14 mouse cellular contexts compared by ENCODE assay signal in genomic region chr14:62773766-62774165, GRCm38 (mm10).
"Had no signal": no experiment of that assay in that cellular context is flagged by ENCODE, and none has a peak within 500 bp of the region (broad histone marks: within the 10 kb centered on the region; RNA-seq: fewer than 3 reads in every experiment).

No protein-coding gene starts in this region.

- H3K9ac ChIP-seq: limb, embryonic 13.5 days; liver, embryonic 14.5 days; midbrain, embryonic 12.5 days; neural tube, embryonic 13.5 days had no signal

- H3K36me3 ChIP-seq: limb, embryonic 13.5 days; midbrain, embryonic 12.5 days; neural tube, embryonic 13.5 days had no signal

- H3K4me1 ChIP-seq: limb, embryonic 13.5 days; midbrain, embryonic 12.5 days; neural tube, embryonic 13.5 days had no signal

- H3K27ac ChIP-seq: kidney, postnatal 0 days; layer of hippocampus, adult 2 months; limb, embryonic 13.5 days; liver, embryonic 14.5 days; midbrain, embryonic 12.5 days; neural tube, embryonic 13.5 days had no signal

- H3K27me3 ChIP-seq: limb, embryonic 13.5 days; midbrain, embryonic 12.5 days; neural tube, embryonic 13.5 days had no signal

- DNase-seq: left cerebral cortex, postnatal 4 days; lung, adult 18-20 months; retina, postnatal 1 day; right cerebral cortex, postnatal 4 days; spleen, adult 18-20 months; thymus, adult 18-20 months; thymus, postnatal 14 days had no signal

- H3K4me2 ChIP-seq: limb, embryonic 13.5 days; midbrain, embryonic 12.5 days; neural tube, embryonic 13.5 days had no signal

- ATAC-seq: midbrain, embryonic 16.5 days had no signal

- H3K4me3 ChIP-seq: layer of hippocampus, adult 2 months; limb, embryonic 13.5 days; midbrain, embryonic 12.5 days; neural tube, embryonic 13.5 days had no signal

- H3K9me3 ChIP-seq: limb, embryonic 13.5 days; midbrain, embryonic 12.5 days; neural tube, embryonic 13.5 days had no signal
